Mouse (Mus musculus): ENCODE data around the gene Fhit.

The Fhit gene

DNA sequence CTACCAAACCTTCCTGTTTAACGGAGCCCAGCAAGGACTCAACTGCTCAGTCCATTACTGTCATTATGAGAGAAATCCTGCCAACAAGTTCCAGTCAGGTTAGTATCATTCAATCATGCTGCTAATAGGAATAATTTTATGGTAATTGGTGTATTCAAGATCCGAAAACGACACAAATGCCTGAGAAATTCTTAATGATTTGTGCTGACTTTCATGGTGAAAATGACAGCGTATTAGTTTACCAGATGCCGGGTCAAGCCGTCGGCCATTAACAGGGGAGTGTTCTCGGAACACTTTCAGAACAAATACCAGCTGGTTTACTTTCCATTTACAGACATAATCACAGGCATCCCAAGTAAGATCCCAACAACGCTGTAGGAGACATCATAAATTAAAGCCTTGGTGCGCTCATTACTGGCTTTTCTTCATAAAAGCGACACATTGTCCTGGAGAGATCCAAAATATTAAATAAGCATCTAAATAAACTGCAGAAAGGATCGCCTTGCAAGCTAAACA lies 451.0 kb downstream of the Fhit start:
- DNase-seq (ENCODE audit: low spot score), result no peak

DNA sequence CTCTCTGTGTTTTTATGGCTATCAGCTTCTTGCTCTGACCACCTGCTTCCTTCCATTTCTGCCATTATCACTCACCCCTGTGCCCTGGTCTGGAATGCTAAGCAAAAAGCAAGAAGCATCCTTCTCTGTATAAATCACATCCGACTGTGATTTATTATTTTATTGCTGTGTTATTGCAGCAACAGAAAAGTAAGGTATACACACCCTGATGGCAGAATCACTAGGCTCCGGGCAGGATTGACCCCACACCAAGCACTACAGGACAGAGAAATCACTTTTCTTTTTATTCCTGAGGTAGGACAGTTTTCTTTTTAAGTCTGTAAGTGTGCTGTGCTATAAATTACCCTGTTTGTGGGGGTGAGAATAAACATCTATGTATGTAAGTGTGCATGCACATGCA lies 460.1 kb downstream of the Fhit start:
- DNase-seq (ENCODE audit: low spot score), result no peak

DNA sequence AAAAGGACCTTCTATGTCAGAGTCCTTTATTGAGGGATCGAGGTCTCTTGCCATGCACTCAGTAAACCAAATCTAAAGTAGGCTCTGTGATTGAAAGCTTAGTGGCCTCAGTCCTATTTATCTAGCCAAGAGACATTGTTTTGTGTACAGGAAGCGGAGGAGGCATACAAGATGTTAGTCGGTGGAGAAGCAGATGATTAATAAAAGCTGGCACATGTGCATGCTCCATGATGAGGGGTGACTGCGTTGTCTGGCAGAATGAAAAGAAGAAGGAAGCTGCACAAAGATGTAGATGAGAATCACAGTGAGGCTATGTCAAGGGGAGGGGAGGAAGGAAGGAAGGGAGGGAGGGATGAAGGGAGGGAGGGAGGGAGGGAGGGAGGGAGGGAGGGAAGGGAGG lies 481.8 kb downstream of the Fhit start:
- DNase-seq (ENCODE audit: low spot score), result no peak

DNA sequence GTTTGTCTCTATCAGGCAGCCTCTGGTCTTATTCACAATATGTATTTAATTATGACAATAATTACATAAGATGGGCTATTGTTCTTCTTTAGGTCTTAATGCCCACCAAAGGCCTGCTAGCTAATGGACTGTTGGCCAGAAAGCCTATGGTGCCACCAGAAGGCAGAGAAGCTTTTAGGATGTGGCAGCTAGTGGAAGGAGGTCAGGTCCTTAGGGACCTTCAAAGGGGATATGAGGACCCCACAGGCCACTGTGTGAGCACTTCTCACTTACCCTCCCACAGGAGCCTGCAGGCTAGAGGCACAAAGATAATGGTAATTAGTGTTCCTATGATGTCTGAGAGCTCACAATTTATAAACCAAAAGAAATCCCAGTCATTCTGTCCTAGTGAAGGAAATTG lies 482.2 kb downstream of the Fhit start:
- DNase-seq (ENCODE audit: low spot score), result no peak

DNA sequence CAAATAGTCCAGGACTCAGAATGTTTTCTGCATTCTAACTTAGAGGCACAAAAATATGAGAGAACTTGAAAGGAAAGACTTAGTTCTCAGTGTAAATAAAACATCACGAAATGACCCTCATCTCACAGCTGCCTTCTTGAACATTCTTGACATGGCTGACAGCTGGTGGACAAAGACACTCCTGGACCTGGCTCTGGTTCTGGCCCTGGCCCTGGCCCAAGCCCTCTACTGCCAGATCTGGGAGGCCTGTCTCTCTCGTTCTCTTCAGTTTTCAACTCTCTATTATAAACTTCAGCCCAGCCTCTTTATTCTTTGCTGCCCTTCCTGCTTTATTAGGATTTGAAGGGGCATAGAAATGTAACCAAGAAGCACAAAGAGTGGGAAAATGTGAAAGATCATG lies 484.2 kb downstream of the Fhit start:
- DNase-seq (ENCODE audit: low spot score), result no peak

DNA sequence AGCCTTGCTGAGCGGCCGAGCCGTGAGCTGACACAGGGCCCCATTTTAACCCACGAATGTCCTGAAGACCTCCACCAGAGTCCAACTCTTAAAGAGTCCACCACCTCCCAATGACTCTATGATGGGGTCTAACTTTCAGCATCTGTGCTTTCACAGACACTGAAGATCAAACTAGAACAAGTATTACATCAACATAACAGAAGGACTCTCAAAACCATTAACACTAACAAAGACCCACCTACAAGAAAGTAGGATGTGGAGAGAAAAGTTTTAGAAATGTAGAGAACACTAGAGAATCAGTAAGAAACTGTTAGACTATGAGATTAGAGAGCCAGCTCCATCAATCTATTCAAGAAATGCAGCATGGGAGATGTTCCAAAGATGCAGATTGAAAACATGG lies 501.6 kb downstream of the Fhit start:
- DNase-seq (ENCODE audit: low spot score), result no peak

DNA sequence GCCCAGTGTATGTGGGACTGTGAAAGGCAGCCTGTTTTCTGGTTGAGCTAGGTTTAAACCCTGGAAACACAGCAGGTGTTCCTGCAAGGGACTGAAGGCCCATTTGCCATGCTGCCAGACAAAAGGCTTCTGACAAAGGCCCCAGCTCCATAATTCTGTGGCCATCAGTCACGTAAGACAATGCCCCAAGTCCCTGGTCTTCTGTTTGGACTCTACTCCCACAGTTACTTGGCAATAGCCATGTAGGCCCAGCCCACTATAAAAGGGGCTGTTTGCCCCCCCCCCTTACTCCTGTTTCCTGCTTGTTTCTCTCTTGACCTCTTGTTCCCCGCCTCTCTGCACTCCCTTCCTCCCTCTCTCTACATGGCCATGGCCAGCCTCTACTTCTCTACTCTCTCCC lies 502.5 kb downstream of the Fhit start:
- DNase-seq (ENCODE audit: low spot score), result no peak

DNA sequence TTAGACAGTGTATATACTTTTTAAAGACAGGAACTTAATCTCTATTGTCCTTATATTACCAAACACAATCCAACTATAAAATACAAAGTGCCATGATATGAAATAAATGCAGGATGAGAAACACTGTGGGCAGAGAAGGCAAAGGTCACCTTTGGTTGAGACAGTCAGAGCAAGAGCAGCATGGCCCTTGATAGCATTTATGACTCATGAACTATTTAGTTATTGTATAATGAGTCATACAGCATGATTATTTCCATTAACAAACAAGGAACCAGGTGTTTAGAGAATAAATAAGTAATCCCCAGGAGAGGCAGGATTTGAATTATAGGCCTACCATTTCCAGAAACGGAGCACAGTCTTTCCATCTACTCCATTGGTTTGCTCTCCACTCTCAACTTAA lies 503.6 kb downstream of the Fhit start:
- no peak for DNase-seq (ENCODE audit: low spot score)

DNA sequence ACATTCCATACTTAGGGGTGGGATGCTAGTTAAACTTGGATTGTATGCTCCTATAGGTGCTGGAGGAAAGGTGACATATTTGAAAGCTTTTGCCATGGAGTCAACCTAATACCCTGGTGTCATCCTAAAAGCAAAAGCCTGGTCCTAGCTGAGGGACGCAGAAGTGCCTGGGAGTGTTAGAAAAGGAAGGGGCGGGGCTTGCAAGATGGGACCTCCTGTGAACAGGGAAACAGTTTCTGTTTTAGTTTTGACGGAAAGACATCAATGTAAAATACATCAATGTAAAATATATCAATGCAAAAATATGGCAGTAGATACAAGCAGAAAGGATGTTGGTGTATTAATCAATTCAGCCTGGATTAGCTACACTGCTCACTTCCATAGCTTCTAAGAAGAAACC lies 504.5 kb downstream of the Fhit start:
- DNase-seq (ENCODE audit: low spot score), result no peak

DNA sequence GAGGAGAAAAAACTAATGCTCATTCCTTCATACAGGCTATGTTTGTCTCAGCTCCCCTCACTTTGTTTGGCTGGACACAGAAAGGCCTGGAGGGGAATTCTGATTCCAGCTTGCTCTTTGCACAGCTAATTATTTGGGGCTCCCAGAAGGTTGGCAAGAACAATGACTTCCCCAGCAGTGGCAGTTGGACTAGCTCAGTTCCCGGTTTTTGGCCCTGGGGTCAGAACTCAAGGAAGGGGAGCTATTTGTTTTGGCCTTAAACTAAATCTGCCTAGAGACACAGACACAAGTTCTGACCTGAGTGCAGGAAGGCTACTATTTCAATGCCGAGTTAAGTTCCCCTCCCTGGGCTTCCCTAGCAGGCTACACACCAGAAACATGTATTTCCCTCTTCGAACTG lies 506.0 kb downstream of the Fhit start:
- DNase-seq (ENCODE audit: low spot score), result no peak

DNA sequence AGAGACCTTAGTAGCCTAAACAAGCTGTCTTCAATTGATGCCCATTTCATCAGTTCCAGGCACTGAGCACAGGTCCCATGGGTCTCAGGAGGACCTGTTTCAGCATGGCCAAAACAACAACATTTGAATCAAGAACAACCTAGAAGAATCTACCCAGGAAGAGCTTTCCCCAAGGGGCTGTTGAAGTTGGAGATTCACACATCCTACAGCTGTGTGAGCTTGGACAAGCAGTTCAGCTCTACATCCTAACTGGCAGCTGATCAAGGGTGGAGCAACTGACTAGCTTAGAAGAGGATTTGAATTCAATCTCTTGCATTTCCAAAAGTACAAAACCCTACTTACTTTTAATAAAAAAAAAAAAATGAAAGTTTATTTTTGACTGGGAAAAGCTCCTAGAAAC lies 514.0 kb downstream of the Fhit start:
- DNase-seq (ENCODE audit: low spot score), result no peak

DNA sequence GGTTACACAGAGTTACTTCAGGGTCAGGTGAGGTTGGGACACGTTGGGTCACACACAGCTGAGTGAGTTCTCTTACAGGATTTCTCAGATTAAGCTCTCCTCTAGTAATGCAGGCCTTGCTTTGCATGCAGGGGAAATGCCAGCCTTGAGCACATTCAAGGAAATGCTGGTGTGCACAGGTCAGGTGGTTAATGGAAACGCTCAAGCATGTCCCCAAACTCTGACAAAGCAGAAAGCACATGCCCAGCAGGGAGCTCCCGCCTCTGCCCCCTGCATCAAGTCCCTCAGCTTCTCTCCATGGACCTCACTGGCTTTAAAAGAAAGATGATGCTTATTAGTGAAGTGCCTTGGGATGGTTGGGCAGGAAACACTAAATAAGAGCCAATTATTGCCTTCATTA lies 530.1 kb downstream of the Fhit start:
- no peak for DNase-seq (ENCODE audit: low spot score)

DNA sequence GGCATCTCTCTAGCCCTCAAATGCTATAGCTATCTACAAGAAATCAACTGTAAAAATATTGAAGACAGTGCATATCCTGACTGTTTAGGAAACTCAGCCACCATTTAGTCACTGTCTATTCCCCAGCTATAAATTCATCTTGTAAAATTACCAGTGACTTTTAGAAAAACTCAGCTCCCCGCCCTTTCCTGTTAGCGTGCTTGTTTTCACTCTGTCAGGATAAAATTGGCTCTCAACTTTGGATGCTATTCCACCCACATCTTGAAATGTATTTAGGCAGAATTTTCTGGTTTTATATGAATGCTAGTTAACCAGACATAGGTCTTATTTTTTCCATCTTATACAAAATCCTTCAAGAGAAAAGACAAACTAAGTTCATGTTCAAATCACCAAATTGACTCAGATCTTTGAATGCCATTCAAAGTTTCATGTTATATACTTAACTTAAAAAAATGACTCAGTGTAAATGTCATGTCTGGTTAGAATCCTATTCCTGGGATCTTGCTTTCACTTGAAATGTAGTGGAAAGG lies 530.9 kb downstream of the Fhit start:
- DNase-seq (ENCODE audit: low spot score), result no peak

DNA sequence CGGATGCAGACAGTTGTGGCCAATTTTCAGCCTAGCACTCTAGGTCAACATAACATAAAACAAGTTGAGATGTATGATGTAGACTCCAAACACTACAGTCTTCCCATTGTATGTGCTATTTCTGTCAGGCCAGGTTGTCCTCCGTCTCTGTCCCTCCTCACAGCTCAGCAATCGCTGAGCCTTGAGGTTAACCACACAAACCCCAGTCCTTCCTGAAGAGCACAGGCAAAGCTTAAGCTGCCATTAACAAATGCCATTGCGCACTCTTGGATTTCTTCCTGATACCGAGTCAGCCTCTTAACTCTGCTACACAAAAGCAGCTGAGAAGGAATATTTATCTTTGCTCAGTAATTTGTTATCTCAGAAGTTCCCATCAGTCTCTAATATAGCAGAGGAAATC lies 568.4 kb downstream of the Fhit start:
- DNase-seq (ENCODE audit: low spot score), result no peak

DNA sequence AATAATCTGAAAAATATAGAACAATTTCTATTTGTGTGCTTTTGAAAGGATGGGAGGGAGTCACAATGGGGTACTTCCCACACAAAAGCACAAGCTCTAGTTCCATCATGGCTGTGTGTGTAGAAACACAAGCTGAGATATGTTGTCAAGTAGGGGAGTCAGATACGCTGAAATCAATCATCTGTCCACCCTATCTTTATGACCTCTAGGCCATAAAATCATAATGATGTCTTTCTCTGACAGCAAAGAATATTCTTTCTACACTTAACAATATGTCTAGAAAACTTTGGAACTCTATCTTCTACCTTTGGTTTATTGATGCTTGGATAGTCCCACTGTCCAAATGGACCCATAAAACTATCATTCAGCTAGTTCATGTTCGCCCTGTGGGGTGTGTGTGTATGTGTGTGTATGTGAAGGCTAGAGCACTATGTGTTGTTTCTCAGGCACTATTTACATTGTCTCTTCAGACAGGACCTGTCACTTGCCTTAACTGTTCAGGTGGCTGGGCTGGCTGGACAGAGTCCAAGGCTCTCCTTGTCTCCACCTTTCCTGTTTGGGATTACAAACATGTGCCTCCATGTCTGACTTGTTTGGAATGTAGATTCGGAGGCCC lies 592.8 kb downstream of the Fhit start:
- DNase-seq (ENCODE audit: low spot score), result no peak

DNA sequence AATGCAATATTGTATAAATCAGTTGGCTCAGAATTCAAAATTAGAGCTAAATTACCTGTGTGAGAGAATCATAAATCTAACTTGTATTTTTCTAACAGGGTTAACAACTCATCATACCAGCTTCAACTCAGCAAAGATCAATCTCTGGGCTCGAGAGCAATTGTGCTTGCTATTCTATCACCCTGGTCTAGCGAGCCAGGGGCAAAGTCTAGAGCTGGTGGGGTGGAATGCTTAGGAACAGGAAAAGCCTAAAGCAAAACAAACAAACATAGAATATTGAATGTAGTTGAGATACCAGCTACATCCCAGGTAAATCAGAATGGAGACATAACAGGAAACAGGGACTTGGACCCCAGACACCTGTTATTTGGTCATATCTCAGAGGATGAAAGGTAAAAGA lies 594.1 kb downstream of the Fhit start:
- no peak for DNase-seq (ENCODE audit: low spot score)

DNA sequence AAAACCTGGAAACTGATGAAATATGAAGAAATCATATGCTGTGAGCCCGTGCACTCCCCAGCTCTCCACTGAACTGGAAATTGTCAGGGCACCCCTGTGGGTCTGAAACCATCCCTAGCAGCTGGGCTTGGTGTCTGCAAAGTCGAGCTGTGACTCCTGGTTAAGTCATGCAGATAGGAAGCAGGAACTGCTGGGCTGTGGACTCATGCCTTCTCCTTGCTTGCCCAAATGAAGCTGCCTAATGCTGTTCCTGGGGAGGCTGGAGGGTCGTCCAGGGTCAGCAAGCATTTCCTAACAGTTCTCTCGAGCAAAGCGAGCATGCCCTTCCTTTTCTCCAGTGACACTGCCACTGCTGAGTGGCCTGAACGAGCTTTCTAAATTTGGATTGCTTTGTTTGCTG lies 607.1 kb downstream of the Fhit start:
- DNase-seq (ENCODE audit: low spot score), result no peak

DNA sequence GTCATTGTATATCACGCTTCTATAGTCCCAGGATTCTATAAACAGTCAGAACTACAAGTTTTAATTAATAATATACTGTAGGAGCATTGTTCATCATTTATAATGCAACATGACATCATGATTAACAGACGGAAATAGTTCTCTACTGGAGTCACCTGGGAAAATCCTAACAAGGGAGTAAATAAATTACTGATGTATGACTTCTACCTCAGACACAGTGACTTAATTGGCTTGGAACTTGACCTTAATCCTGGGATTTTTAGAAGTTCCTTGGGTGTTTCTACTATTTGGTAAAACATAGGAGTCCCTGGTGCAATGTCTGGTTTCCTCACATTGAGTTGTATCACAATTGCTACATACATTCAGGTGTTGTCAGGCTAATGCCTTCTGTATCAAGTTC lies 613.2 kb downstream of the Fhit start:
- DNase-seq (ENCODE audit: low spot score), result no peak

DNA sequence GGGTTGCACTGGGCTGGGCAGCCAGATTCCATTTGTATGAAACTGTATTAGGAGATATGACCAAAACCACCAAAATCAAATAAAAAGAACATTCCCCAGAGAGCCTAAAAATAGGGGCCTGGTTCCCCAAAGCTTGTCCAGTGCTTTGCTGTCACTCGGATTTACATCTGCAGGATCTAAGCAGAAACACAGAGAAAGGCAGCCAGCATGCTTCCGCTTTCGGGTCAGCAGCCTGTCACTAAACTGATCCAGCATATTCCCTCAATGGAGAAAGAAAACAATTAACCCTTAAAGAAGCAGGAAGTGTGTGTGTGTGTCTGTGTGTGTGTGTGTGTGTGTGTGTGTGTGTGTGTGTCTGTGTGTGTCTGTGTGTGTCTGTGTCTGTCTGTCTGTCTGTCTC lies 615.9 kb downstream of the Fhit start:
- DNase-seq (ENCODE audit: low spot score), result no peak

DNA sequence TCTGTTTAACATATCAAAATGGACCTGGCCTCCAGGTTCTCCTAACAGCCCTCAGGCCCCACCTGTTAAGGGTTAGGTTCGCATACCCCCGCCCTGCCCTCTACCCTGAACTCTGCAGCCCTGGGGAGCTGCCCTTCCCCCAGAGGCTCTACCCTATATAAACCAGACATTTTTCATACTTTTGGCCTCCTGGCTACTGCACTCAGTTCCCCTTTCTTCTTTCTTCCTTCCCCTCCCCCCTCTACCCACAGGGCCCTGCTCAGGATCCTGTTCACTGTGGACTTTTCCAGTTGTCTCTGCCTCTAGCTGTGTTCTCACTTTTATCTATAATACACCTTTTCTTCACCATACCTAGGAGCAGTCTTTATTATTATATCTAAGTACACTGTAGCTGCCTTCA lies 627.0 kb downstream of the Fhit start:
- DNase-seq (ENCODE audit: low spot score), result no peak

DNA sequence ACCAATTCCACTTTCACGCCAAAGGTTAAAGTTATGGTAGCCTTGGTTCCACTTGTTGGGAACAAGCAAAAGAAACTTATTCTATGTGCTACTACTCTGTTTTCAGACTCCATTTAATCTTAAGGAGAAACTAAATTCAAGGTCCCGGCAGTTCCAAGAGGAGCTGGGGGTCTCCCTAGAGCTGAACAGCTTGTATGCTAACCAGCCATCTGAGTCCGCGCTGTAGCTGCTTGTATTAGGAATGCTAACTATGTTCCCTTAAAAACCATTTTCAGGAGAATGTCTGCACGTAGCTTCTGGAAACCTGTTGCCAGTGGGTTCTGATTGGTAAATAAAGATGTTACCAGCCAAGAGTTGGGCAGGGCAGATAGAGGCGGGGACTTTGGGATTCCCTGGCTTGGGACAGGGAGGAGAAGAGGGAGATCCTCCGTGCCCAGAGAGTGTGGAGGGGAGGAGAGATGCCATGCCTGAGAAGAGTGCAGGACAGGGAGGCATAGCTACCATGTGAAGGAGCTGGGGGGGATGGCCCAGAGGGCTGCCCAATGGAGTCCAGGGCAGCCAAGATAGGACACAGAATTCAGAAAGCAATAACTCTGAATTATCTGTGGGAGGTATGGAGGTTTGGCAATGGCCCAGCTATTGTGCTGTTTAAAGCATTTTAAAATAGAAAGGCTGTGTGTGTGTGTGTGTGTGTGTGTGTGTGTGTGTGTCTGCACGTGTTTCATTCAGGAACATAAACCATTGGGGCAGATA lies 629.9 kb downstream of the Fhit start:
- DNase-seq (ENCODE audit: low spot score), result no peak

DNA sequence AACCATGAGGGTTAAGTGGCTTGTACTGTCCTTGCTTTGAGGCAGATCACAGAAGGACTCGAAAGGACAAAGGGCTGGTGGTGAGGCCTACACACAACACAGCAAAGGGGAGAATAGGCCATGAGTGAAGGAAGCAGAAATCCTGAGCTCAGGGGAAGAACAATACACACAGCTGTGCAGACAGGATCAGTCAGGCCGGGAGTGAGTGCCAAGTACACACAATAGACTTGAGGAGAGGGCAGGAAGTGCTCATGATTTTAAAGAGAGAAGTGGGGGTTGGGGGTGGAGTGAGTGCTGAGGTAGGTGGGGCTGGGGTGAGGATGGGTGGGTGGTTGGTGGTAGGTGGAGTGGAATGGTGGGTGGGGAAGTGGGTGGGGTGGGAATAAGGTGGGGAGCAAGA lies 635.0 kb downstream of the Fhit start:
- no peak for DNase-seq (ENCODE audit: low spot score)

DNA sequence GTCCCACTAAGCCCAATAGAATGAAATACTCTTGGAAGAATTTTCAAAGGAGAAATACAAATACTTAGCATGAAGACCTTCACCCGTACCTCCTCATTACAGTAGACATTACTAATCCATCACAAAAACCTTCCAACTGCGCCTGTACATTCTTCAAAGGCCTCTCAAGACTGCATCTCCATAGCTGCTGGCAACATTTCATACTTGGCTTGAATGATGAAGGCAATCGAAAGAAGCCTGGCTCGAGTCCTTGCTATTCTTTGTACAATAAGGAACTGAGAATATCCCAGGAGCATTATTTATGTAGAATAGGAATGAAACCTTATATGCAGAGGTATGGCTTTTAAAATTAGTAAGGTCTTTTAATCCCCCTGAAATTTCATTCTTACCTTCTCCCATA lies 636.0 kb downstream of the Fhit start:
- no peak for DNase-seq (ENCODE audit: low spot score)

DNA sequence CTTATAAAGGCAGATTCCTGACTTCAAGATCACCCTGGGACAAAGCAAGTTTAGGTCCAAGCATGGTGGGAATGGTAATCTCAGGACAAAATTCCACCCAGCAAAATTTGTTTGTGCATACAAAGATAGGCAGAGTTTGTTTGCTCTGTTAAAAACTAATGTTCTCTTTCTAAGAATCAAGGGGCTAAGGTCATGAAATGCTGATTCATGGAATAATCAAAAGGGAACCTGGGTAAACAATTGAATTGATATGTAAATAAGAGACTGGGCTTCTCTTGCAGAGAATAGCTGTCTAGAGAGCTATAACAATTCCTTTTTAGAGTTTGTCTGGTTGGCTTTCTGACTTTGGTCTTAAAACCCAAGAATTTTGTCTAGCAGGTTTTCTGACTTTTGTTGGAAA lies 647.8 kb downstream of the Fhit start:
- no peak for DNase-seq (ENCODE audit: low spot score)
